Mouse (Mus musculus) lung, postnatal 0 days (tissue): Measurements from ENCODE around the gene Crtc2. TPM values are rescaled to one million over a fixed set of nuclear protein-coding genes. Genes with fewer than 3 reads are reported as not detected.
A peak's percentile ranks its signal among the peaks of the same experiment; 100 is the strongest.

Experiments used
- ATAC-seq: fragments of 200-750 bp; cut with Nextera tagmentation; 2 replicates; pipeline ENCODE4 v1.8.0; 2017; ENCODE audit warnings: moderate library complexity
- DNase-seq: peaks from one replicate; pipeline ENCODE4 v3.0.0-alpha.2; 2016; ENCODE audit warnings: low spot score
- H3K27ac ChIP-seq: fragments of 300-500 bp; sonication (generic); 2 replicates; pipeline ENCODE4 v1.5.1; 2014; ENCODE audit warnings: antibody characterized with exemption, mild to moderate bottlenecking, low read length, mixed read lengths
- H3K27me3 ChIP-seq: fragments of 300-500 bp; sonication (generic); replicated peaks from 2 replicates; pipeline ENCODE4 v1.6.1; 2014; ENCODE audit warnings: low read length, mixed read lengths; ENCODE audit not compliant: insufficient read depth
- H3K36me3 ChIP-seq: fragments of 300-500 bp; sonication (generic); 2 replicates; pipeline ENCODE4 v1.6.1; 2014; ENCODE audit warnings: low read length, mixed read lengths; ENCODE audit not compliant: insufficient read depth
- H3K4me1 ChIP-seq: fragments of 300-500 bp; sonication (generic); 2 replicates; pipeline ENCODE4 v1.6.1; 2014; ENCODE audit warnings: antibody characterized with exemption, low read depth, low read length, mixed read lengths; ENCODE audit not compliant: insufficient read depth
- H3K4me2 ChIP-seq: fragments of 300-500 bp; sonication (generic); replicated peaks from 2 replicates; pipeline ENCODE4 v1.6.1; 2014; ENCODE audit warnings: low read depth, mild to moderate bottlenecking, low read length, moderate library complexity, mixed read lengths
- H3K4me3 ChIP-seq: fragments of 300-500 bp; sonication (generic); 2 replicates; pipeline ENCODE4 v1.5.1; 2014; ENCODE audit warnings: low read depth, low read length
- H3K9ac ChIP-seq: fragments of 300-500 bp; sonication (generic); replicated peaks from 2 replicates; pipeline ENCODE4 v1.6.1; 2014; ENCODE audit warnings: low read depth, mild to moderate bottlenecking
- H3K9me3 ChIP-seq: fragments of 300-500 bp; sonication (generic); 2 replicates; pipeline ENCODE4 v1.6.1; 2016; ENCODE audit warnings: low read length, mixed read lengths
- CTCF ChIP-seq: IDR thresholded peaks from 2 replicates; pipeline ENCODE4 v1.5.1; 2016; ENCODE audit warnings: antibody characterized with exemption, mild to moderate bottlenecking
- EP300 ChIP-seq: IDR thresholded peaks from 2 replicates; pipeline ENCODE4 v1.6.1; 2016; ENCODE audit warnings: antibody characterized with exemption, mild to moderate bottlenecking, control low read depth
- WGBS: fragments of 180-500 bp; shearing (Covaris S2); extraction: QIAGEN DNeasy Blood & Tissue Kit; methylation state at CpG from one replicate; pipeline ENCODE4 v1.1.7; 2014; 5-methylcytosine and 5-hydroxymethylcytosine counted together
- polyA plus RNA-seq: library from polyadenylated mRNA; unstranded; fragments of >200 nt; fragmentation: Nextera tagmentation; extraction: Ambion mirVana; gene quantifications from 2 replicates; pipeline ENCODE4 v1.2.1, GENCODE M21; 2015

Crtc2 gene
- polyA plus RNA-seq, 1 experiment from 2014 or later: 16.2 TPM

- Histone ChIP-seq H3K4me1 (peaks cover 10% of the 10 kb centered on the region; the same call in 1 of the 2 replicates), H3K9ac (no peak overlapping the region), H3K4me2 (no peak overlapping the region), H3K36me3 (no peaks in the 10 kb centered on the region), H3K4me3 (no peak overlapping the region), H3K27ac (no peak overlapping the region), H3K27me3 (no peaks in the 10 kb centered on the region), H3K9me3 (no peaks in the 10 kb centered on the region)
- TF ChIP-seq EP300 (no peak), CTCF (no peak)
- no peak for ATAC-seq
- no peak for DNase-seq
- 80% methylated on average over 1 of the region's 1 CpGs for WGBS
Measured at GRCm38 (mm10) chr3:90290602-90291001, 36.6 kb downstream of the Crtc2 start.

- no peaks in the 10 kb centered on the region for H3K9me3 ChIP-seq
- ATAC-seq (no peak), DNase-seq (no peak)
- H3K36me3 ChIP-seq: no peaks in the 10 kb centered on the region
- H3K27ac ChIP-seq: peak overlapping the region; percentile 85
- TF ChIP-seq CTCF (no peak), EP300 (no peak)
- H3K4me3 ChIP-seq: peak overlapping the region; percentile 99
- H3K4me1 ChIP-seq: peaks cover 12% of the 10 kb centered on the region; the same call in 1 of the 2 replicates
- 25% methylated on average over 2 of the region's 2 CpGs for WGBS
- H3K27me3 ChIP-seq: no peaks in the 10 kb centered on the region
- peak overlapping the region; percentile 57 for H3K9ac ChIP-seq
- H3K4me2 ChIP-seq: peak overlapping the region; percentile 60
Measured at GRCm38 (mm10) chr3:90291982-90292344, 38.0 kb downstream of the Crtc2 start.

GRCm38 (mm10) chr3:90292345-90293275 is 38.6 kb downstream of the Crtc2 start, which contains the start of gene Gatad2b:
TSS of gene Gatad2b (plus strand) at chr3:90293178.
- Histone ChIP-seq H3K27ac (peak within 1 kb of the TSS; percentile 98), H3K4me3 (peak within 1 kb of the TSS; percentile 99), H3K4me2 (peak within 1 kb of the TSS; percentile 80), H3K36me3 (no peaks in the 10 kb centered on the region), H3K4me1 (peaks cover 15% of the 10 kb centered on the region; the same call in 1 of the 2 replicates), H3K9me3 (no peaks in the 10 kb centered on the region), H3K9ac (peak within 1 kb of the TSS; percentile 91), H3K27me3 (no peaks in the 10 kb centered on the region)
- peak; percentile 100 for DNase-seq
- ATAC-seq: peak; percentile 98
- WGBS: under 1% methylated on average over 44 of the region's 47 CpGs
- TF ChIP-seq CTCF: no peak
- peak; percentile 85 for TF ChIP-seq EP300

GRCm38 (mm10) chr3:90293352-90294063 is 39.5 kb downstream of the Crtc2 start:
- H3K36me3 ChIP-seq: no peaks in the 10 kb centered on the region
- DNase-seq (peak; percentile 78), ATAC-seq (peak; percentile 27)
- peak overlapping the region; percentile 99 for H3K4me3 ChIP-seq
- H3K27ac ChIP-seq: peak overlapping the region; percentile 98
- no peaks in the 10 kb centered on the region for H3K27me3 ChIP-seq
- 0% methylated on average over 19 of the region's 68 CpGs for WGBS
- H3K4me1 ChIP-seq: peaks cover 15% of the 10 kb centered on the region; the same call in 1 of the 2 replicates
- TF ChIP-seq CTCF (no peak), EP300 (no peak)
- no peaks in the 10 kb centered on the region for H3K9me3 ChIP-seq
- peak overlapping the region; percentile 91 for H3K9ac ChIP-seq
- peak overlapping the region; percentile 80 for H3K4me2 ChIP-seq

GRCm38 (mm10) chr3:90294064-90294440 is 40.1 kb downstream of the Crtc2 start:
- Histone ChIP-seq H3K27ac (peak overlapping the region; percentile 98), H3K9me3 (no peaks in the 10 kb centered on the region), H3K4me3 (peak overlapping the region; percentile 99), H3K9ac (peak overlapping the region; percentile 91), H3K4me2 (peak overlapping the region; percentile 80), H3K27me3 (no peaks in the 10 kb centered on the region), H3K4me1 (peaks cover 15% of the 10 kb centered on the region; the same call in 1 of the 2 replicates), H3K36me3 (no peaks in the 10 kb centered on the region)
- whole genome bisulfite sequencing: 3% methylated on average over 11 of the region's 11 CpGs
- no peak for TF ChIP-seq EP300
- TF ChIP-seq CTCF: no peak
- peak; percentile 24 for DNase-seq
- no peak for ATAC-seq

GRCm38 (mm10) chr3:90294651-90295050 is 40.7 kb downstream of the Crtc2 start:
- Histone ChIP-seq H3K9me3 (no peaks in the 10 kb centered on the region), H3K4me2 (peak overlapping the region; percentile 80), H3K4me3 (peak overlapping the region; percentile 99; the same call in 1 of the 2 replicates), H3K9ac (0 out of 2 replicates have a peak overlapping the region, but pooled peaks have one; percentile 91), H3K36me3 (no peaks in the 10 kb centered on the region), H3K27ac (no peak overlapping the region), H3K27me3 (no peaks in the 10 kb centered on the region), H3K4me1 (peaks cover 15% of the 10 kb centered on the region; the same call in 1 of the 2 replicates)
- WGBS: 51% methylated on average over 2 of the region's 2 CpGs
- ATAC-seq (no peak), DNase-seq (no peak)
- TF ChIP-seq CTCF: no peak
- TF ChIP-seq EP300: no peak
